Mouse (Mus musculus) lung, embryonic 15.5 days (tissue): Measurements from ENCODE around the gene Sox4. TPM values are rescaled to one million over a fixed set of nuclear protein-coding genes. Genes with fewer than 3 reads are reported as not detected.

ENCODE experiments used
- ATAC-seq: fragments of 200-750 bp; cut with Nextera tagmentation; 2 replicates; pipeline ENCODE4 v1.8.0; 2017; ENCODE audit warnings: moderate number of reproducible peaks, borderline replicate concordance; ENCODE audit not compliant: low FRiP score, low TSS enrichment; ENCODE audit errors: extremely low read depth
- H3K27ac ChIP-seq: fragments of 300-500 bp; sonication (generic); 2 replicates; pipeline ENCODE4 v1.5.1; 2015; ENCODE audit warnings: moderate library complexity, mild to moderate bottlenecking, inconsistent platforms
- H3K27me3 ChIP-seq: fragments of 300-500 bp; sonication (generic); 2 replicates; pipeline ENCODE4 v1.6.1; 2015; ENCODE audit warnings: inconsistent platforms
- H3K36me3 ChIP-seq: fragments of 300-500 bp; sonication (generic); 2 replicates; pipeline ENCODE4 v1.6.1; 2015; ENCODE audit warnings: inconsistent platforms
- H3K4me1 ChIP-seq: fragments of 300-500 bp; sonication (generic); 2 replicates; pipeline ENCODE4 v1.6.1; 2015; ENCODE audit warnings: inconsistent platforms
- H3K4me2 ChIP-seq: fragments of 300-500 bp; sonication (generic); 2 replicates; pipeline ENCODE4 v1.6.1; 2015; ENCODE audit warnings: inconsistent platforms, mild to moderate bottlenecking, moderate library complexity
- H3K4me3 ChIP-seq: fragments of 300-500 bp; sonication (generic); 2 replicates; pipeline ENCODE4 v1.5.1; 2015; ENCODE audit warnings: mild to moderate bottlenecking, inconsistent platforms
- H3K9ac ChIP-seq: fragments of 300-500 bp; sonication (generic); 2 replicates; pipeline ENCODE4 v1.6.1; 2015; ENCODE audit warnings: inconsistent platforms
- H3K9me3 ChIP-seq: fragments of 300-500 bp; sonication (generic); 2 replicates; pipeline ENCODE4 v1.6.1; 2016; ENCODE audit warnings: inconsistent platforms
- WGBS: fragments of 180-500 bp; shearing (Covaris S2); methylation state at CpG from one replicate; pipeline ENCODE4 v1.1.7; 2015; 5-methylcytosine and 5-hydroxymethylcytosine counted together
- polyA plus RNA-seq: library from polyadenylated mRNA; unstranded; fragments of >200 nt; fragmentation: Nextera tagmentation; extraction: Ambion mirVana; gene quantifications from 2 replicates; pipeline ENCODE4 v1.2.1, GENCODE M21; 2015

The Sox4 gene
- polyA plus RNA-seq, 1 experiment from 2014 or later, result 60.7 TPM

DNA sequence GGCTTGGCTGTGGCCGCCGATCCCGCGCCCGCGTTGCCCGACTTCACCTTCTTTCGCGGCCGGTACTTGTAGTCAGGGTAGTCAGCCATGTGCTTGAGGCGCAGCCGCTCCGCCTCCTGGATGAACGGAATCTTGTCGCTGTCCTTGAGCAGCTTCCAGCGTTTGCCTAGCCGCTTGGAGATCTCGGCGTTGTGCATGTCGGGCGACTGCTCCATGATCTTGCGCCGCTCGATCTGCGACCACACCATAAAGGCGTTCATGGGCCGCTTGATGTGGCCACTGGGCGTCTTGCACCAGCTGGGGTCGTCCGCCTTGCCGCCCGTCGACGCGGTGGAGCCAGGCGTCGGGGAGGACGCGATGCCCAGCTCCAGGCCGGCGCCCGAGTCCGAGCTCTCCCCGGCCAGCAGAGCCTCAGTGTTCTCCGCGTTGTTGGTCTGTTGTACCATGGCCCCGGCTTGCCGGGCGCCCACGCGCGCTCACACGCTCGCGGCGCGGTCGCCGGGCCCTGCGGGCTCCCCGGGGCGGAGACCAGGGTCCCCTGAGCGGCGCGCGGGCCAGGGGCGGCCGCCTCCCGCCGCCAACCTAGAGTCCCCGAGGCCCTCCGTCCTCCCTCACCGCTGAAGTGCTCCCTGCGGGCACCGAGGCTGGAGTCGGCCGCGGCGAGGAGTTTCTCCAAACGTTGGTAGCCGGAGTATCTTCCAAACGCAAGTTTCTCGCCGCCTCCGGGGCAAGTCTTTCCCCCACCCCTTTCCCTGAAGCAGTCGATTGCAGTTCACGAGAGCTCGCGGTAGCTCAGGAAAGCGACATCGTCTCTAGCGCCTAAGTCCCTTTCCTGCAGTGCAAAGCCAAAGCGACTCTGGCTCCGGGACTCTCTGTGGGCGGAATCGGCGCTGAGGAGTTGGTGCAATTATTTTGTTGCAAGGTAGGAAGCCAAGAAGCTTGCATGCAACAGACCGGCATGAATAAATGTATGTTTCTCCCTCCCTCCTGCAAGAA, 639 bp downstream of the Sox4 start:
- Histone ChIP-seq H3K27me3 (no peaks in the 10 kb centered on the region), H3K4me3 (peak overlapping the region; percentile 89), H3K4me2 (peak overlapping the region; percentile 51), H3K4me1 (peaks cover 26% of the 10 kb centered on the region), H3K27ac (peak overlapping the region; percentile 99), H3K9me3 (no peaks in the 10 kb centered on the region), H3K36me3 (no peaks in the 10 kb centered on the region), H3K9ac (peak overlapping the region; percentile 98)
- under 1% methylated on average over 95 of the region's 98 CpGs for WGBS
- peak; percentile 32; the same call in 1 of the 2 replicates for ATAC-seq

DNA sequence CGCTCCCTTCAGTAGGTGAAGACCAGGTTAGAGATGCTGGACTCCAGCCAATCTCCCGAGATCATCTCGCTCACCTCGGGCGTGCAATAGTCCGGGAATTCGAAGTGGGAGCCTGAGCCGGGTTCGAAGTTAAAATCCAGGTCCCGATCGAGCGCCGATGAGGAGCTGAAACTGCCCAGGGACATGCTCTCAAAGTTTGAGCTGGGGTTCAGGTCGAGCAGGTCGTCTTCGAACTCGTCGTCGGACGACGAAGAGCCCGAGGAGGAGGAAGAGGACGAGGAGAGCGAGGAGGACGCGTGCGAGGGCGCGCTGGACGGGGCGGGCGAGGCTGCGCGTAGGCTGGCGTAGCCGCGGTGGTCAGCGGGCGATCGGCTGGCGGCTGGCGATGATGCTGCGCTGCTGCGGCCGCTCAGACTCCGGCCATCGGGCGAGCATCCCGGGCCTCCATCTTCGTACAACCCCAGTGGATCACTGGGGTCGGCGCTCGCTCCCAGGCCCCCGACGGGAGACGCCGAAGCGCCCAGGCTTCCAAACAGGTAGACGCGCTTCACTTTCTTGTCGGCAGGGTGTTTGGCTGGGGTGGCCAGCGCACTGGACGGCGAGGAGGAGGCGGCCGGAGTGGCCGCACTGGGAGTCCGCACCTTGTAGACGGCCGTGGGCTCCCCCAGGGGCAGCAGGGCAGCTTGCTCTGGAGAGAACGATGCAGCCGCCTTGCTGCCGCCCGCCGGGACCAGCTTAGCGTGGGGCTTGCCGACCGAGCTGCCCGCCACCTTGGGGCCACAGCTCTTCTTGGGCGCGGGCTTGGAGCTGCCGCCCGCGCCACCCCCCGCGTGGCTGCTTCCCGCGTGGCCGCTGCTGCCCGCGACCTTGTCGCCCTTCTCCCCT, 1.6 kb downstream of the Sox4 start:
- H3K36me3 ChIP-seq, result no peaks in the 10 kb centered on the region
- WGBS, result under 1% methylated on average over 88 of the region's 92 CpGs

DNA sequence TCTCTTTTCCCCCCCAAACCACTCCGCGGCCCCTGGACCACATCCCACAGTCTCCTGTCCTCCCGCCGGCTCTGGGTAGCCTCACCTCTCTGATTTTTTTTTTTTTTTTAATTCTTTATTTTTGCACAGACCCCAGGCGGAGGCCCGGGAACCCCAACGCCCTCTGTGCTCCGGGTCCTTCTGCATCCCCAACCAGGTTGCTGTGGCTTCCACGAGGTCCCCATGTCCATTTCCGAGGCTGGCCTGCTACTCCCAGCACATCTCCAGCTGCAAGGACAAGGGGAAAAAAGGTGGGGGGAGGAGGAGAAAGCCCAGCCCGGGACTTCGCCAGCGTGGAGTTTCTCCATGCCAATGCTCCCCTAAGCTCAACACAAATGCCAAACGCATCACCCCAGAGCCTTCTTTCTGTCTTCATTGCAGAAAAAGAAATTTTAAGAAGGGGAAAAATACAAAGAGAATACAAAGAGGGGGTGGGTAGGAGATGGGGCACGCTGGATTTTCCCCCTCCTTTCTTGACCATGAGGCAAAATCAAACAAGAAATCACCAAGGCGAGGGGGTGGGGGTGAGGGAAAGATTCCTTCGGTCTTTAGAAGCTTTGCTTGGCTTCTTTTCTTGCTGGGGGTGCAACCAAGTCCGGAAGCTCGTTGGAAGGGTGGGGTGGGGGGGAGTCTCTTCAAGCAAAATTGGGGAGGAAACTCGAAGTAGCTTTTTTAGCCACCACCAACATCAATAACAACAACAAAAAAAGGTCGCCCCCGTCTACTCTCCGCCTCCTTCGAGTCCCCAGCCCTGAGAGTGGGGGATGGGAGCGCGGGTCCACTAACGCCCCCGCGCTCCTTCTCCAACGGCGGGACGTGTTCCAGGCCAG, 2.7 kb downstream of the Sox4 start:
- under 1% methylated on average over 32 of the region's 32 CpGs for WGBS
- Histone ChIP-seq H3K27ac (peak overlapping the region; percentile 99), H3K4me3 (peak overlapping the region; percentile 89), H3K27me3 (no peaks in the 10 kb centered on the region), H3K4me1 (peaks cover 27% of the 10 kb centered on the region), H3K9me3 (no peaks in the 10 kb centered on the region), H3K9ac (peak overlapping the region; percentile 98), H3K36me3 (no peaks in the 10 kb centered on the region), H3K4me2 (peak overlapping the region; percentile 51)
- ATAC-seq, result 0 out of 2 replicates have a peak, but pooled peaks have one; percentile 9

More for the DNA sequence above, 1.6 kb downstream of the Sox4 start:
- H3K9me3 ChIP-seq, result no peaks in the 10 kb centered on the region
- no peaks in the 10 kb centered on the region for H3K27me3 ChIP-seq
- H3K9ac ChIP-seq, result peak overlapping the region; percentile 98
- H3K4me1 ChIP-seq, result peaks cover 24% of the 10 kb centered on the region
- no peak for ATAC-seq
- peak overlapping the region; percentile 89 for H3K4me3 ChIP-seq
- peak overlapping the region; percentile 51 for H3K4me2 ChIP-seq
- H3K27ac ChIP-seq, result peak overlapping the region; percentile 99

DNA sequence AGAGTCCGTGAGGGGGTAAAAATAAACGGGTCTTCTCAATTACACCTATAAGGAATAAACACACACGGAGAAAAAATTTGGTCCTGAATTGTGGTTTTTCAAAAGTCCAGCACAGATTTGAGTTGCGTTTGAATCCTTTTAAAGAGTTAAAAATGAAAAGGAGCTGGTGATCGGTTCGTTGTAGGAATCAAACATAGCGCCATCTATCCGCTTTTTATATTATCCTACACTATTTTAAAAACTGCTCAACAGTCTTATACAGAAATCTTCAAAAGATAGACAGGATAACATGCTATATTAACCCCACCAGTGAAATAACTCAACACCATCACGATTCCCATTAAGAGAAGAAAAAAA, 3.3 kb downstream of the Sox4 start:
- H3K27ac ChIP-seq, result peak overlapping the region; percentile 99
- no peak for ATAC-seq
- H3K27me3 ChIP-seq, result no peaks in the 10 kb centered on the region
- H3K4me1 ChIP-seq, result peaks cover 27% of the 10 kb centered on the region
- 0% methylated on average over 9 of the region's 9 CpGs for WGBS
- peak overlapping the region; percentile 51 for H3K4me2 ChIP-seq
- no peaks in the 10 kb centered on the region for H3K9me3 ChIP-seq
- H3K36me3 ChIP-seq, result no peaks in the 10 kb centered on the region
- peak overlapping the region; percentile 98 for H3K9ac ChIP-seq
- H3K4me3 ChIP-seq, result peak overlapping the region; percentile 89

DNA sequence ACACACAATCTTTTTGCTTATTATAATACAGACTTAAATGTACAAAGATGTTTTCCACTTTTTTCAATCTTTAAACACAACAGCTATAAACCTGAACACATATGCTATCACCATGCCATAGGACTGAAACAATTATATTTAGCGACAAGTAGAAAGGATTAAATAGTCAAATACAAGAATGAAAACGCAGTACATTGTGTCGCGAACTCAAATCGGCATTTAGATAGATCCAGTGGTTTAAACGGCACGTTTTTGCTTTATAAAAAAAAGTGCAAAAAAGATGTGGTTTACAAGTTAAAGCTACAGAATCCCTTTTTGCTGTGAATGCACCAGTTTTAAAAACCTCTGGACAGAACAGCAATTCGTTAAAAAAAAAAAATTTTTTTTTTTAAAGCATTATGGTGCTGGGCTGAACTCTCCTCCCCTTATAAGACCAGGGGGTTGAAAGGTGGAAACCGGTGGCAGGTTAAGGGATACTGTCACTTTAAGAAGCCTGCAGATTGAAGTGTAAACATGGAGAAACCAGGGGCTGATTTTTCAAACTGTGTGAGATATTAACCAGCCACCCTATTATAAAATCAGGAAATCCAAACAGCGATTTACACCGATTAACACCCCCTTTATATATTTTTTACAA, 4.1 kb downstream of the Sox4 start:
- Histone ChIP-seq H3K27ac (peak overlapping the region; percentile 9; the same call in 1 of the 2 replicates), H3K4me3 (peak overlapping the region; percentile 89), H3K27me3 (no peaks in the 10 kb centered on the region), H3K9ac (peak overlapping the region; percentile 38), H3K9me3 (no peaks in the 10 kb centered on the region), H3K4me1 (peaks cover 24% of the 10 kb centered on the region), H3K36me3 (no peaks in the 10 kb centered on the region), H3K4me2 (peak overlapping the region; percentile 47)
- 1% methylated on average over 11 of the region's 11 CpGs for WGBS
- no peak for ATAC-seq

DNA sequence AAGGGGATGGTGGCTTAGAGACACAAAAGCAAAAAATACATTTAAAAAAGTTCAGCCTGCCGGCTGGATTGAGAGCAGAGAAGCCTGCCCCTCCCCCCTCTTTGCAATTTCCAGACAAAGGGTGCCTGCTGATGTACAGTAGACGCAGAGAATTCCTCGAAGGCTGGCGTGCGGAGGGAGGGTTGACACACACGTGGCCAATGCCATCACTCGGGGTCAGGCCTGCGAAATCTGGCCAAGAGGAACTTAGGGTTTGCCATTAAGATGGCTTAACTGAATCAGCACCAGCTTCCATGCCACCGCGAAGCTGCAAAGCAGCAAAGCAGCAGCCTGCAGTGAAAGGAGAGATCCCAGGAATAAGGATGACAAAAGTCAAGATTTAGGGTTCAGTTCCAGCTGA, 5.0 kb downstream of the Sox4 start:
- no peaks in the 10 kb centered on the region for H3K36me3 ChIP-seq
- H3K4me1 ChIP-seq, result peaks cover 17% of the 10 kb centered on the region
- no peaks in the 10 kb centered on the region for H3K9me3 ChIP-seq
- H3K4me3 ChIP-seq, result peak overlapping the region; percentile 89
- H3K4me2 ChIP-seq, result peak overlapping the region; percentile 47
- H3K27ac ChIP-seq, result peak overlapping the region; percentile 62
- peak overlapping the region; percentile 6; the same call in 1 of the 2 replicates for H3K9ac ChIP-seq
- ATAC-seq, result no peak
- 3% methylated on average over 10 of the region's 10 CpGs for WGBS
- no peaks in the 10 kb centered on the region for H3K27me3 ChIP-seq

DNA sequence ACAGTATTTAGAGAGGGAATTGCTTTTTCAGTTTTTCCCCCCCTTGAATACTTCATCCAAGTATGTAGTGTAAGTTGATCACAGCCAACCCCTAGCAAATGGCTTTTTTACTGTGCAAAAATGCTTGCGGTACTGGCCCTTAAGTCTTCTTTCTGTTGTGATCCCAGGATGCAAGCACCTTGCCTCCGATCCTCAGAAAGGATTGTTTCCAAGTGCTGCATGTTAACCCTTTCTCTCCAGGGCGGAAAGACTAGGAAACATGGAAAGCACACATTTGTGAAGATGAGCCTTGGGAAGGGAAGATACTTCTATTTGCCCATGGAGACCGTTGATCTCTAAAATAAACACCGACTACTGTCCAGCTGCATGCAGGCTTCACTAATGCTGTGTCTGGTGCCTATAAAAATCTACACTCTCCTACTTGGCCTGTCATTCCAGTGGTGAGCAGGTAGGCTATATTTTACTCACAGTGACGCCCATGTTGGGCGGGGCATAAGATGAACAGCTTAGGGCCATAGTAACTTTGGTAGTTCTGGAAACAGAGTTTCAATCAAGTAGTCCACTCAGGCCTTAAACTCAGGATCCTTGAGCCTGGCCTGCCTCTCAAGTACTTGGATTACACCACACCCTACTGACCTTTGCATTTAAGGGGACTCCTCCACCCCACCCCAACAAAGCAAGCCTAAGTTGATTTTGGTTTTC, 5.6 kb downstream of the Sox4 start:
- WGBS, result 21% methylated on average over 7 of the region's 7 CpGs
- Histone ChIP-seq H3K9ac (no peak overlapping the region), H3K36me3 (no peaks in the 10 kb centered on the region), H3K9me3 (no peaks in the 10 kb centered on the region), H3K27me3 (no peaks in the 10 kb centered on the region), H3K27ac (peak overlapping the region; percentile 62), H3K4me2 (peak overlapping the region; percentile 47), H3K4me1 (peaks cover 17% of the 10 kb centered on the region), H3K4me3 (peak overlapping the region; percentile 89)
- ATAC-seq, result no peak

DNA sequence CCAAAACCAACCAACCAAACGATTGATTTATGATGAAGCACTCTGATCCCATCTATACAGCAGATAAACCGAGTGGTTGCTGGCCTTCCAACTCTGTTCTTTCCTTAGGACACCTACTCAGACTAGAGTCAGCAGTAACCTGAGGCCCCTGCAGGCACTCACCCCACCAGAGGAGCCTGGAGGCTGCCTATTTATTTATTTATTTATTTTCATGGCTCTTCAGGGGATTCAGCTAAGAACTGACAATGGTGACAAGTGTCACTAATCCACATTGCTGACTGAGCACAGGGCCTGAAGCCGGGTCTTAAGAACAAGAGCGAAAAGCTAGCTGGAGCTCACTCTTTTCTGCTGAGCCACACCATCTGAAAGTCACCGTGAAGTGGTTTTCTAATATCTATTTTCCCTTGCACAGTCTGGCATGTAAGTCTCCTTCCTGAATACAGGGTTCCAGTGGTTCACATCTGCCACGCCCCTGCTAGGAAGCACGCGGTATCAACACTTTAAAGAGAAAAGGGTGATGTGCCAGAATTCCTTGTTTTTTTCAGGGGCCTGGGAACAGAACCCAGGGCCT, 6.9 kb downstream of the Sox4 start:
- Histone ChIP-seq H3K36me3 (no peaks in the 10 kb centered on the region), H3K4me3 (no peak overlapping the region), H3K9me3 (no peaks in the 10 kb centered on the region), H3K4me2 (no peak overlapping the region), H3K27me3 (no peaks in the 10 kb centered on the region), H3K4me1 (peaks cover 23% of the 10 kb centered on the region), H3K27ac (peak overlapping the region; percentile 18; the same call in 1 of the 2 replicates), H3K9ac (no peak overlapping the region)
- ATAC-seq, result no peak
- WGBS, result 43% methylated on average over 8 of the region's 8 CpGs

DNA sequence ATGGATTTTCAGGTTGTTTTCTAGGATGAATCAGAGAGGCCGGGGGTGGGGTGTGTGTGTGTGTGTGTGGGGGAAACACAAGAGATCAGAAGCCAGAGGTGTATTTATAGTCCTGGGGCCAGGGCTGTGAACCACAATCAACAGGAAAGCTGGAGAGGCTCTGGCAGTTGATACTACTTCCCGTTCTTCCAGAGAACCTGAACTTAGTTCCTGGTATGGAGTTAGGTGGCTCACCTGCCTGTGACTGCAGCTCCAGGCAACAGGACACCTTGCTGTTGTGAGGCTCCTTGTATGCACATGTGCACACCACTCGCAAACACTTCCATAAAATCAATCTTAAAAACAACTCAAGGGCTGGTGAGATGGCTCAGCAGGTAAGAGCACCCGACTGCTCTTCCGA, 7.8 kb downstream of the Sox4 start:
- Histone ChIP-seq H3K4me1 (peaks cover 23% of the 10 kb centered on the region), H3K4me2 (no peak overlapping the region), H3K4me3 (no peak overlapping the region), H3K27me3 (no peaks in the 10 kb centered on the region), H3K36me3 (no peaks in the 10 kb centered on the region), H3K27ac (no peak overlapping the region), H3K9me3 (no peaks in the 10 kb centered on the region), H3K9ac (no peak overlapping the region)
- no peak for ATAC-seq
- WGBS, result 85% methylated on average over 5 of the region's 5 CpGs

DNA sequence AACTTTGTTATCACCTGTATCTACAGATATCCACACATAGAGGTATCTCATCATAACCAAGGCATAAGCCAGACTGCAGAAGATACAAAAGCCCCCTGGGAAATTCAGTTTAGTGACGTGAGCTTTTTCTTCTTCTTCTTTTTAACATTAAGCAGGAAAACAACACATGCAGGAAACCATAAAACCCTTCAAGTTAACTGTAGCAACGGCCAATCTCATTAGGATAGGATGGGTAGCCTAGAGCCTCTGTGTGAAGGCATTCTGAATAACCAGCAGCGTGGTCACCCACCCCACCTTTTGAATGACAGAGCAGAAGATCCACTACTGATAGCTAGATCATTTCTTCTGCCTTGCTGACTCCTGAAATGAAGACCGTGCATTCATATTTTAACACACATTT, 10.6 kb downstream of the Sox4 start:
- WGBS, result 67% methylated on average over 4 of the region's 4 CpGs
- H3K9ac ChIP-seq, result no peak overlapping the region
- no peaks in the 10 kb centered on the region for H3K36me3 ChIP-seq
- H3K9me3 ChIP-seq, result no peaks in the 10 kb centered on the region
- H3K4me3 ChIP-seq, result no peak overlapping the region
- peaks cover 14% of the 10 kb centered on the region for H3K4me1 ChIP-seq
- no peak for ATAC-seq
- H3K4me2 ChIP-seq, result no peak overlapping the region
- no peaks in the 10 kb centered on the region for H3K27me3 ChIP-seq
- H3K27ac ChIP-seq, result no peak overlapping the region
